Mouse (Mus musculus) small intestine, adult 2 months (tissue): Measurements from ENCODE around the gene Edem1.

Experiments
- CTCF ChIP-seq: fragments of 200-500 bp; IDR thresholded peaks from 2 replicates; pipeline ENCODE4 v1.5.1; 2012; ENCODE audit warnings: low read depth, mild to moderate bottlenecking, control low read depth, inconsistent platforms, low read length, moderate library complexity, mixed read lengths; ENCODE audit not compliant: insufficient replicate concordance, insufficient read length; ENCODE audit errors: extremely low read depth
- POLR2A ChIP-seq: fragments of 200-500 bp; IDR thresholded peaks from 2 replicates; pipeline ENCODE4 v1.6.1; 2012; ENCODE audit warnings: low read depth, mild to moderate bottlenecking, control low read depth, inconsistent platforms, low read length, moderate library complexity

- TF ChIP-seq POLR2A, result no peak
- no peak for TF ChIP-seq CTCF
Measured at GRCm38 (mm10) chr6:108880368-108881013, 52.0 kb downstream of the Edem1 start.
